Mouse (Mus musculus) gastrocnemius, adult 2 months (tissue): ENCODE results near the gene Hspa12a. TPM values are rescaled to one million over a fixed set of nuclear protein-coding genes. Genes with fewer than 3 reads are reported as not detected.
"Not testable (repeated sequence)": the region's sequence is repeated elsewhere in the genome, so short reads cannot be mapped to it uniquely, and the experiment has no call there.

Experiments
- DNase-seq: peaks from one replicate; pipeline ENCODE4 v3.0.0; 2022
- H3K27ac ChIP-seq: fragments of 200-600 bp; 2 replicates; pipeline ENCODE4 v1.8.1; 2022; ENCODE audit warnings: mild to moderate bottlenecking
- H3K4me3 ChIP-seq: fragments of 200-600 bp; 2 replicates; pipeline ENCODE4 v1.8.1; 2022; ENCODE audit warnings: mild to moderate bottlenecking, moderate library complexity
- CTCF ChIP-seq: fragments of 200-600 bp; IDR thresholded peaks from 2 replicates; pipeline ENCODE4 v1.8.1; 2022; ENCODE audit warnings: antibody characterized with exemption, mild to moderate bottlenecking, moderate library complexity
- intact Hi-C: fragments of 180-260 bp; cut with DNase I; formaldehyde crosslinking; loops from one replicate; pipeline ENCODE4 v1.15.1; 2025
- total RNA-seq, 2 experiments: library from RNA; stranded (reverse); gene quantifications; 2 replicates each; pipeline ENCODE4 v1.2.3; 2021

Gene Hspa12a
- total RNA-seq, 2 experiments from 2014 or later = 4.4 to 5.7 TPM

DNA sequence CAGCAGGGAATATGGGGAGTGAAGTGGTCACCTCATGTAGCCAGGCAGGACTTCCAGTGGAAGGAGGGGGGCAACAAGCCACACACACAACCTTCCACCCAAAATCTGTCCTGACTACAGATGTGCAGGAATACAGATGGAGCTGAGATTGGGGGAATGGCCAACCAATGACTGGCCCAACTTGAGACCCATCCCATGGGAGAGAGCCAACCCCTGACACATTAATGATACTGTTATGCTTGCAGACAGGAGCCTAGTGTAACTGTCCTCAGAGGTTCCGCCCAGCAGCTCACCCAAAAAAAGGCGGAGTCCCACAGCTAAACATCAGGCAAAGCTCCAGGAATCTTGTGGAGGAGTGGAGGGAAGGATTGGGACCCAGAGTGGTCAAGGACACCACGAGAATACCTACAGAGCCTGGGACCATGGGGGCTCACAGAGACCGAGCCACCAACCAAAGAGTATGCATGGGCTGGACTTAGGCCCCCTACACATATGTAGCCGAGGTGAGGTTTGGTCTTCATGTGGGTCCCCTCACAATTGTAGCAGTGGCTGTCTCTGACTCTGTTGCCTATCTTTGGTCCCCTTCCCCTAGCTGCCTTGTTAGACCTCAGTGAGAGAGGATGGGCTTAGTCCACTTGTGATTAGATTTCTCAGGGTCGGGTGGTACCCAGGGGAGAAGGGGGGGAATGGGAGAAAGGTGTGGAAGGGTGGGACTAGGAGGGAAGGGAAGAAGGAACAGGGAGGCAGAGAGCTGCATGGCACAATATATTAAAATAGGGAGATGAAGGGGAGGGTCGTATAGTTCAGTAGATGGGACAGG, 40.2 kb downstream of the Hspa12a start:
- TF ChIP-seq CTCF = no peak
- no peak for DNase-seq
- H3K4me3 ChIP-seq = peak overlapping the region; percentile 64
- intact Hi-C loops = no loop called here
- peak overlapping the region; percentile 58 for H3K27ac ChIP-seq

DNA sequence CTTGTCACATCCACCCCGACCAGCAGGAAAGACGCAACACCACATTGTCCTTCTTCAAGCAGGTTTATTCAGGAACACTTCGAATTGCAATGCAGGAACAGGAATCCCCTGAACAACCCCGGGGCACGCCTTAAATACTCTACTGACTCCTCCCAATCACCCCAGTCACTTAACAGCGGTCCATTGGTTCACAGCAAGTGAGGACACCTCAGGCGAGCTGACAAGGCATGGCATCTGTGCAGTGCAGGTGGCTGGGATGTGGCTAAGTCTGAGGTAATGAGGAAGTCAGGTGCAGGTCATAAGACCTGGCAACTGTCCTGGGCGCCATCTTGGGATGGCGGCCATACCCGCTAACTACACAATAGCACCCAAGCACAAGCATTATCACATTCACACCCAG, 43.0 kb downstream of the Hspa12a start:
- intact Hi-C loops, H3K27ac ChIP-seq, DNase-seq, H3K4me3 ChIP-seq: not testable (repeated sequence)

DNA sequence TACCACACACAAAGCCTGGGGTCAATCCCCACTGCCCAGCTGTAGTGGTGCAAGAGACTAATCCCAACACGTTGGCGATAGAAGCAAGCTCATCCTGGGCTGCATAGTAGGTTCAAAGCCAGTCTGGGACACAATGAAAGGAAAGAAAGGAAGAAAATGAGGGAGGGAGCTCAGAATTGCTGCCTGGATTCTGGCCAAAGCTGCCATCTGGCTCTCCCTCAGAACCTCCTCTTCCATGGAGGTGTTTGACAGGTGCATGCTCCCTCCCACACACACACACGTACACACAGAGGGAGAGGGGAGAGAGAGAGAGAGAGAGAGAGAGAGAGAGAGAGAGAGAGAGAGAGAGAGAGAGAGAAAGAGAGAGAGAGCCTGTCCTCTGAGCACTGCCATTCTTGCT, 47.2 kb downstream of the Hspa12a start:
- Histone ChIP-seq H3K4me3 (no peak overlapping the region), H3K27ac (no peak overlapping the region)
- intact Hi-C loops = no loop called here
- TF ChIP-seq CTCF = no peak
- DNase-seq = no peak

DNA sequence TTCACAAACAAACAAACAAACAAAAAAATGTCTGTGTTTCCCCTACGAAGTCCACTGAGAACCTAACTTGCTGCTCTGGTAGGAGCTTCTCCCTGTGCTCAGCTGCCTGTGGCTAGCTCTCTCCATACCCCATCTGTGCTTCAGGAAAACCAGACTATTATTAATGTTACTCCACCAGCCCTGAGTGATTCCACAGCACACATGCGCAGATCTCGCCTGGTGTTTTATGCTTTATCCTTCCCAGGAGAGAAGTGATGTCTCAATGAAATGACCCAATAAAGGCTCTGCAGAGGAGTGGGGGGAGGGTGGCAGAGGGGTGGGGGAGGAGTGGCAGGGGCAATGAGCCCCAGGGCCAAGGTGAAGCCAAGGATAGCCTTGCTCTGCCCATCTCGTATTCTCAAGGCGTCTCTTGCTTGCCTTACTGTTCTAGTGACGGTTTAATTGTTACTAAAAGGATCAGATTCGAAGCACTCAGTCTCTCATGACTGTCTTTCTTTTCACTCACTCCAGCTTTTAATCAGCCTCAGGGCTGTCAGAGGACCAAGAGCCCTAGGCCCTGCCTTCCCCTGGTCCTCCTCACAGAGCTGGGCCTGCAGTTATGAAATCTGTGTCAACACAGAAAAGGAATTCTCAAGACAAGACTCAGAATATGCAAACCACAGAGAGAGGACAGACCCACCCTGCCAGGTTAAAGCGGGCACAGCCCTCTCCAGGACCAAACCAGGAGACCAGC, 54.0 kb downstream of the Hspa12a start:
- Histone ChIP-seq H3K27ac (no peak overlapping the region), H3K4me3 (no peak overlapping the region)
- intact Hi-C loops = no loop called here
- TF ChIP-seq CTCF = no peak
- DNase-seq = no peak

DNA sequence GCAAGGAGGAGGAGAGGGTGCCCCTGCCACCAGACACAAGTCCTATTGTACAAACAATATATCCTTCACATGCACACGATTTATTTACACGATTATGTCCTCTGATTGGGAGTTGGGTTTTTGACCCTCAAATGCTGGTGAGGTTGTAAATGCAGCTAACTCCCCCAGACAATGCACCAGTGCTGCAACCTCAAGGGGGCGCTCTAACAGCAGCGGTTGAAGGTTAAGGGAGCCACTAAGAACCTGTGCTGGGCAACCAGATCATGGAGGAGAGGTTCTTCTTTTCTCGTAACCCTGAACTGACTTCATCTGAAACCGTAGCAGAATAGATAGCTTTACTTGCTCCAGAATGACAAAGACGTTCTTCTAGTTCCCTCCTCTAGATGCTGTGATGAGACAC, 57.0 kb downstream of the Hspa12a start:
- DNase-seq = no peak
- Histone ChIP-seq H3K27ac (no peak overlapping the region), H3K4me3 (no peak overlapping the region)
- peak; percentile 22; the same call in 1 of the 2 replicates for TF ChIP-seq CTCF
- intact Hi-C loops = no loop called here

DNA sequence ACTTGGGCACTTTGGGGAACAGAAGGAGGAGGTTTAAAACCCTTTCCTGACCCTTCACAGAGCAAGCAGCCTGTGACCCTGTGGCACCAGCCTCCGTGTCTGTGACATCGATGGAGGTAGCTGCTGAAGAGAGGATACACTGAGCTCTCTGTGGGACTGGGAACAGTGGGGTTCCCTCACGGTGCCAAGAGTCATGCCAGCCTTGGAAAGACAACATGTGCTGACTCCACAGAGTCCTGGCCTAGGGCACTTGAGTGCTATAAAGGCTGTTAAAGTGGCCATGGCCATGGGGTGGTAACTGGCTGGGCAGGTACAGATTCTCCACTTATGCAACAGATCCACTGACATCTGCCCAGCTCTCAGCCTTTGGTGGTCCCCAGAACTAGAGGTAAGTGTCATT, 60.0 kb downstream of the Hspa12a start:
- TF ChIP-seq CTCF = no peak
- no peak for DNase-seq
- Histone ChIP-seq H3K27ac (no peak overlapping the region), H3K4me3 (no peak overlapping the region)
- intact Hi-C loops = no loop called here

DNA sequence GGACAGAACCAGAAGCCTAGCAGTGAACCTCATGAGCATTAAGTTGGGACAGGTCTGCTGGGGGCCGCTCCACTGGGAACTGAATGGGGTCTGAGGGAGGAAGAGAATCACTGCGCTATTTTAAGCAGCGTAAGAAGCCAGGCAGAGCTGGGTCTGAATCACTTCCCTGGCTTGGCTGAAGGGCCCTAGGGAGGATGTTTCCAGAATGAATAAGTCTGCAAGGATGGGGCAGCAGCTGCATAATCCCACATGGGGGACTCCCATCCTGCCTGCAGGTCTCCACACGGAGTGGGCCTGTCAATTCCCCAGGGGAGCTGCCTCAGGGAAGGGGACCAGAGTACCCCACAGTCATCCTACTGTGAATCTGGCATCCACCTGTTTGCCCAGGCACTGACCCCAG, 61.1 kb downstream of the Hspa12a start:
- TF ChIP-seq CTCF = no peak
- DNase-seq = no peak
- Histone ChIP-seq H3K4me3 (no peak overlapping the region), H3K27ac (no peak overlapping the region)
- intact Hi-C loops = no loop called here

DNA sequence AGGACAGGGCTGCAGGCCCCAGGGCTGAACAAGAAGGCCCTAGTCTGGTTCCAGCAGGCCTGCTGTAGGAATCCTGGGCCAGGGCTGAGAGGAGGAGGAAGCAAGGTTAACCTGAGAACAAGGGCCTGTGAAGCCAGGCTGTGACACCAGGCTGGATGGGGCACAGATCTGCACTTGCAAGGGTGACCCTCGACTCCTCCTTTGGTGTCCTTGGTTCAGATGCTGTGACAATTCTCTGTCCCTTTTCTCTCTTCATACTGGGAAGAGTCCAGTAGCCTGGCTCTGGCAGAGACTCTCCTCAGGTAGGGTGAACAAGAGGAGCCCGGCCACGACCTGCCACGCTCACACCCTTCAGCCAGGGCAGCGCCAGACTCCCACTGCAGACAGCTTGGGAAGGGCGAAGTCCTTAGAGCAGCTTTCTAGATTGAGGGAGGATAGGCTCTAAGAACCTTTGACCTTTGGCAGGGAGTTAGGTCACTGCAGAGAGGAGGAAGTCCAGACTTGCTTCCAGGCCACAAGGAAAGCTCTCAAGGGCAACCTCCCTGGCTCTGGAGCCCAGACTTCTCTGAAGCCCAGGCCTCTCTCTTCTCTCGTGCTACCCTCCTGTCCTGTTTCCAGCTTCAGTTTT, 64.0 kb downstream of the Hspa12a start:
- DNase-seq = no peak
- Histone ChIP-seq H3K4me3 (no peak overlapping the region), H3K27ac (no peak overlapping the region)
- TF ChIP-seq CTCF = no peak
- intact Hi-C loops = no loop called here

DNA sequence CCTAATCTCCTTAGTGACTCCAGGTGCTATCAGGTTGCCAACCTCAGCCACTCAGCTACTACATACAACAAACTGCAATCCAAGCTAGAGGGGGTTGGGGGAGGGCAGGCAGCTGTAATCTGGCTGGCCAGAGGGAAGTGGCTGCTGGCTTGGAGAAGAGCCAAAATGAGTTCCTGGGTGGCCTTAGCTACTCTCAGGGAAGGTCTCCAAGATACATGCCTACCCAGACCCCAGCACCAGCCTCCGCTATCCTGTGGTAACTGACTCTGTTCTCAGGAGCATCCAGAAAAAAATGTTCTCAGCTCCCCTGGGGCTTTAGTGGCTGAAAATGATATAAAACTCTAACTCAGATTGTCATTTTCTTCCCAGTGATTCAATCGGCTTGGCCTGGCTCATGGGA, 64.9 kb downstream of the Hspa12a start:
- DNase-seq = no peak
- Histone ChIP-seq H3K4me3 (no peak overlapping the region), H3K27ac (no peak overlapping the region)
- intact Hi-C loops = no loop called here
- TF ChIP-seq CTCF = no peak

DNA sequence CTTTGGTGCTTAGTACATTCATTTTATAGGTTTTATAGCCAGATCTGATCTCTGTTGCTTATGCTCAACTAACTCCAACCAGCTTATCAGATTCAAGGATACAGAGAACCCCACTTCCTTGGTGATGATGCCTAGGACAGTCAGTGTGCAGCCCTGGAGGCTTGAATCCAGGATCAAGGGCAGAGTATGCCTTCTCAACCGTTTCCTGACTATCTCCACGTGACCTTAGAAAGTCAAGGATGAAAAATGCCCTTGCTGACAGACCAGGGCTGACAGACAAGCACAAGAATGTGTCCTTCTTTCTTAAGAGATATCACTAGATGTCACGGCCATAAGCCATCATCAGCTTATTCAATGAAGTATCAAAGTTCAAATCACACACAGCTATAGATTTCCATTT, 69.9 kb downstream of the Hspa12a start:
- no peak for TF ChIP-seq CTCF
- no peak overlapping the region for H3K27ac ChIP-seq
- intact Hi-C loops = no loop called here
- no peak overlapping the region for H3K4me3 ChIP-seq
- no peak for DNase-seq

DNA sequence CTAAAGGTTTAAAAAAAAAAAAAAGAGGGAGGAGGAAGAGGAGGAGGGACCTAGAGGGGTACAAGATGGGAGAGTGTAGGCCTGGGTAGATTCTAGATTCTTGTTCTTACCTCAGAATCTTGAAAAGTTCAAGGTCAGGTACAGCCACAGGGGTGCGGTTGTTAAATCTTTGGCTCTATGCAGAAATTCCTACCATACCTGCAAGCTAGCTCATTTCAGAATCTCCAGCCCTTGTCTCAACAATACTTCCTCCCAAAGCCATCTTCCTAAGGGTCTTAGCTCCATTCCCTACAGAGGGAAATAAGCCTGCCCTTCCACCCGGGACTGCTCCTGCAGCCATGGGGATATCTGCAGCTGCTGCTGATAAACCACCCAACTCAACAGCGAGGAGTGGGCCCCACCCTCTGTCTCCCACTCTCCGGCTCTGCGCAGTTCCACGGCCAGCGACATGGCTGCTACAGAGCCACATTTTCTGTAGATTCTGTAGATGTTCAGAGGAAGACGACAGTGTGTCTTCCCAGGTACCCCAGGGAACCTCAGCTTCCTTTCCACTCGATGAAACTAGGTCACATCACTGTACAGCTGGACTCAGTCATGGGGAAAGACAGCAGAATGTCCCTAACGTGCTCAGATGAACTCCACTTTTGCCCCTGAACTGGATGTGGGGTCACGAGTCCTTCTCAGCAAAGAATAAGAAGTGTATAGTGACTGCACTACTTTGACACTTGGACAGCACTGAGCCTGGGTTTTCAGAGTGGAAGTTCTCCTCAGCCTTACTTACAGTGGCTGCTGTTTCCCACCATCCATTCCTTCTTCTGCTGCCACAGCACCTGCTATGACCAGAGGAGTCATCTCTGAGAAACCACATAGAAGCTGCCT, 70.8 kb downstream of the Hspa12a start:
- TF ChIP-seq CTCF = no peak
- H3K4me3 ChIP-seq = no peak overlapping the region
- H3K27ac ChIP-seq = no peak overlapping the region
- peak; percentile 11 for DNase-seq
- intact Hi-C loops = no loop called here

DNA sequence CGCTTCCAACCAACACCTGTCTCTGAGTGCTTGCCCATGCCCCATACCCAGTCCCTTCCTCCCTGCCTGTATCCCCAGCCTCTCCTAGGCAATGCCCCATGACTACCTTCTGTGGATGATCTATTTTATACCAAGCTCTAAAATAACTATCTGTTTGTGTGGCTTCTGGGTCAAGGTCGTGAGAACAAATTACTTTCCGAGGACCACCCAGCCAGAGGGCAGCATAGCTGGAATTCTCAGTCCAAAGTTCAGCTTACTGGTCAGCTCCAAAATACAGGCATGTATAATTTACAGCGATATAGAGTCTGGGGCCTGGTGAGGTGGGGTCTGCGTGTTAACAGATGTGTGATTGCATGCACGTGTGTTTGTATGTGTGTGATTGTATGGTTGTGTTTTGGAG, 71.6 kb downstream of the Hspa12a start:
- H3K4me3 ChIP-seq = no peak overlapping the region
- H3K27ac ChIP-seq = no peak overlapping the region
- no peak for TF ChIP-seq CTCF
- intact Hi-C loops = no loop called here
- DNase-seq = peak; percentile 3

DNA sequence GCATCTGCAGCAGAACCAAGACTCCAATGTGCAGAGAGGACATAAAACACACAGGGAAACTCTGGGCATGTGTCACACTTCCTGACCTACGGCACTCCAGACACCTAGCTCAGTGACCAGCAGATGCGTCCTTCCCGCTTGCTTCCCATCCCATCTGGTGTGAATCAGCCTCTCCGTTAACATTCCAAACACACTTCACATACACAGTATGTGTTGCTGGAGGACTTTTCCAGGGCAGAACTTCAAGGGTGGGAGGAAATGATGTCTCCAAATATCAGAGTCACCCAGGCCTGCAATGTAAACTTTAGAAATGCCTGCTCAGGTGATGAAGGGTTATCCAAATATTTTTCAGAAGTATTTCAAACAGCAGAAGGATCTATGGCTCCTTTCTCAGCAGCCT, 76.8 kb downstream of the Hspa12a start:
- DNase-seq = peak; percentile 9
- intact Hi-C loops = no loop called here
- TF ChIP-seq CTCF = no peak
- no peak overlapping the region for H3K4me3 ChIP-seq
- no peak overlapping the region for H3K27ac ChIP-seq
